Mouse (Mus musculus) hematopoietic stem cell, adult 5-6 weeks (primary cell): Measurements from ENCODE around the gene I0C0044D17Rik. TPM values are rescaled to one million over a fixed set of nuclear protein-coding genes. Genes with fewer than 3 reads are reported as not detected.

Experiments
- ATAC-seq, 2 experiments: fragments of 125-278 bp in 1 of 2; replicated peaks in 1 of 2; 2 replicates each; pipeline ENCODE4 v1.8.0; 2016 to 2017; ENCODE audit warnings: inconsistent platforms in 2 of 2, mild to moderate bottlenecking in 2 of 2, moderate number of reproducible peaks in 2 of 2, low read depth in 1 of 2, moderate TSS enrichment in 1 of 2; ENCODE audit not compliant: low FRiP score in 2 of 2, poor library complexity in 2 of 2, severe bottlenecking in 2 of 2, insufficient read depth in 1 of 2, low TSS enrichment in 1 of 2
- total RNA-seq: library from RNA; stranded (forward); fragments of 172-1452, 232-1000 nt; gene quantifications from 2 replicates; pipeline ENCODE4 v1.2.3, GENCODE M21; 2017

Gene I0C0044D17Rik
- total RNA-seq, 1 experiment from 2014 or later, result not detected

GRCm38 (mm10) chr4:98837715-98838505, 14.3 kb upstream of the I0C0044D17Rik start:
- no peak for ATAC-seq

DNA sequence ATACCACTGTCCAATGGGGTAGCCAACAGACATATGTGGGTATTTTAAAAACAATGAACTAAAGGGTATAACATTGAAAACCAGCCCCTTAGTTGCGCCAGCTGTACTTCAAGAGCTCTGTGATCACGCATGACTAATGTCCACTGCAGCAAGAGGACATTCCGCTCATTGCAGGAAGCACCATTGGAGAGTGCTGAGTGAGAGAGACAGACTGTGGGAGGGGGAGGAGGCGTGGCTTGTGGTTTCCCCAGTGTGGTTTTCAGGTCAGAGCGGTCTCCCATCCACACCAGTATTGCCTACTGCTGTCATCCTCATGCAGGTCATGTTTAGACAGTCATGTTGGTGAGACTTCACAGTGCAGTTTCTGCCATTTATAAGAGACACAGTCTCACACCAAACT, 12.9 kb upstream of the I0C0044D17Rik start:
- ATAC-seq, result peak; percentile 27 to 39; a peak in 3 of 4 replicates

DNA sequence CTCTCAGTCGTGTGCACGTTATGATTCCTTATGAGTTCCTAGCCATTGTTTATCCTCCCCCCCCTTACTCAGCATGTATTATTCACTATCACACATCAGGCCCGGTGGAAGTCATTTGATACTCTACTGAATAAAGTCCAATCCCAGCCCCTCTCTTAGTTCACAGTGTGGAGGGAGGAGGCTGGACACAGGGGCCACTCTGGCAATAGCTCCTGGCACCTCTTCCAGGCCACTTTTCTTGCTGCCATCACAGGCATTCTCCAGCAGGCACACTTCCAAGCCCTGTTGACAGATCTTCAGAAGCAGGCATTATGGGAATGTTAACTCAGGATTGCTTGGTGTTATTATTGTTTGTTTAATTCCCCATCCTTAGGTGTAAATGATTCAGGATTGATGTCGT, 11.1 kb upstream of the I0C0044D17Rik start:
- no peak for ATAC-seq

DNA sequence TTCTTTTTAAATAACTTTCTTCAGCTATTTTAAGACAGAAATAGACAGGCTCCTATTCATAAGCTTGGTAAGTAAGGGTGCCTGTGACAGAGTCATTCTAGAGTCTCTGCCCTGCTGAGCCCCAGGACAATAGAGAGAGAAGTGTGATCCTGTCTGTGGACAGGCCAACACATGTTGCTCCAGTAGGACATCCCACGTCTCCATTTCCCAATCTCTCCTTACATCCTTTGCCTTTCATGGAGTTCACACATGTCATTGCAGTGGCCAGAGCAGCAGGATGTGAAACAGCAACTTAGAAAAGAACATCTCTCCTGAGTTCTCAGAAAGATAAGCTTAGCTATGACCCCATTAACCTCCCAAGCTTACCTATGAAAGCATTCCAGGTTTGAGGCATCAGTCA, 8.1 kb upstream of the I0C0044D17Rik start:
- no peak for ATAC-seq

GRCm38 (mm10) chr4:98826701-98827100, 3.1 kb upstream of the I0C0044D17Rik start:
- ATAC-seq, result no peak

DNA sequence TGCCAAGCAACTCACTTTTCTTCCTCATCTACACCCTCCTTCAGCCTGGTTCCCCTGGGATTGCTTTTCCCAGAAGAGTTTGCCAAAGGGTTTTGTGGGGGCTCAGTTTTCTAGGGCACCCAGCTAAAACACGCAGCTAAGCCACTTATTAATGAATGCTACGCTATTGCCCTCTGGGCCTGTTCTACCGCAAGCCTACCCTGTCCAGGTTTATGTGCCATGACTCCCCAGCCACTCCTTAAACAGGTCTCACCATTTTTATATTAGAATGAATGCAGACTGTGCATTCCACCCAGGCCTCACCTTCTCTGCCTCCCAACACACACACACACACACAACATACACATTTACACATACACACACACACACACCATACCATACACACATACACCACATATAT, 593 bp downstream of the I0C0044D17Rik start:
- ATAC-seq, result no peak

- no peak for ATAC-seq
These were observed 1.2 kb downstream of the I0C0044D17Rik start for GRCm38 (mm10) chr4:98822478-98822877.

- no peak for ATAC-seq
These were observed 4.4 kb downstream of the I0C0044D17Rik start for GRCm38 (mm10) chr4:98819216-98819755.

DNA sequence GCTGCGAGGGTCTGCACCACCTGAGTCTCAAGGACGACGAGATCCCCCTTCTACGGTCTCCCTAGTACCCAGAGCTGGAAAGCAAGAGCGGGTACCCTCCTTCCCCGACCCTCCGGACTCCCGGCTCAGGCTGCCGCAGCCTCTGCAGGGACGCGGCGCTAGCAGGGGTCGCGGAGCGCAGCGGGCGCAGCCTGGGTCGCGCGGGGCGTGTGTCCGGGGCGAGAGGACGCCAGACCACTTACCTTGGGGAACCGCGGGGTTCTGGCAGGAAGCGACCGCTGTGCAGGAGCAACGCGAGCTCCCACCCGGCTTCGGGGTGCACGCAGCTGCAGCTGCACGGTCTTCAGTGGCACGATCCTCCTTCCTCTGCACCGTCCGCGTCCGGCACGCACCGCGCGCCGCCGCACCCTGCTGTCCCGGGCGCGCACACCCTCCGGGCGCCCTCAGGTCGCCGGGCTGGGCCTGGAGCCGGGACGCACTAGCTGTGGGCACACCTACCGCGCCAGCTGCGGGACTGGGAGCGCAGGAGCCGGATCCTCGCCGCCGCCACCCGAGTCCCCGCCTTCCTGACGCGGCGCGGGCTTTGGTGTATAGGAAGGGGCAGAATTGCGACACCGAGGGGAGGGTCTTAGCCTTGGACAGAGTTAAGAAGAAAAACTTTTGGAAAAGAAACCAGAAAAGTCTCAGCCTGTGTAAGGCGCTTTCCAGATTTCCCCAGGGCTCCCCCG, 6.3 kb downstream of the I0C0044D17Rik start, which contains the start of gene Kank4:
TSS of gene Kank4 (minus strand) at position 354 of the 728 bp plus-strand sequence.
- ATAC-seq, result peak; percentile 27 to 31; a peak in 2 of 4 replicates

DNA sequence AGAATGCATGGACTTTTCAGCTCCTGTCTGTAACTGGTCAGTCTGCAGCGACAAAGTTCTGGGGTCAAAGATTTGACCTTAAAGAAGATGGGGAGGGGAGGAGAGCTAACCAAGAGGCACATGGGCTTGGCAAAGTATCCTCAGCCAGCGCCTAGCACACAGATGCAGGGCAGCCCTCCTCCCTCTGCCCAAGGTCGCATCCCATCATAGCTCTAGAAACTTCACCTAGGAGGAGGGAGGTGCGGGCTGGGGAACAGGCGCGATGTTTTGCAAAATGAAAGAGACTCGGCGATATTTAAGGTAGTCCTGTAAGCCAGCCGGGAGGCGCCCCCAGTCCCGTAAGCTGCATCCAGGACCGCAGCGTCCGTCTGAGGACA, 6.8 kb downstream of the I0C0044D17Rik start:
- ATAC-seq, result peak; percentile 13 to 24; a peak in 2 of 4 replicates

- no peak for ATAC-seq
These were observed 17.3 kb downstream of the I0C0044D17Rik start for GRCm38 (mm10) chr4:98806306-98806705.

DNA sequence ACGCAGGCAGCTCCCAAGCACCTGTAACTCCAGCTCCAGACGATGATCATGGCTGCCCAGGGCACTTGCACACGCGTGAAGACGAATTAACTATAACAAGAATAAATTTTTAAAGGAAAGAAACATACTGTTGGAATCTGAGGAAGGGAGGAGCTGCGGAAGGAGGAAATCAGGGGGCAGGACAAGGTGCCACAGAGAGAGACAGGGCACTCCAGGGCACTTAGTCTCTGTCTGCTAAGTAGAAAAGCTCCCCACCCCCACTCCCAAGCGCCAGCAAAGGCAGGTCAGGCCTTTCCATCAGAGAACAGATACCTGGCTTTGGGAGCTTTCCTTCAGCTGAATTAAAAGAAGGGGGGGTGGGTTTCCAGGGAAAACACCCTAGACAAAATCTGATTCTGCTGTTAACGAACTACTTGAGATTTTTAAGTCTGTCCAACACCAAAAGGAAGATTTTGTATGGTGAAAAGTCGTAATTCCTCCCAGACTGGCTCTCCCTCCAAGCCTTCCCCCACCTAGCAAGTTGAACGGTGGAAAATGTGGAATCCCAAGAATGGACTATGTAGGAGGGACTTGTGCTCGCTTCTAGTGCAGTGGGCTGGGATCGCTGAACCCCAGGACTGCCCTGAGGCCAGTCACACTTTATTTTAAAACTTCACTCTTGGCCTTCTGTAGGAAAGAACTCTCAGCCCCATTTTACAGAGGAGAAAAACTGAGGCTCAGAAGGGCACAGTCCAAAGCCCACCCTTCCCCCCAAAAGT, 18.2 kb downstream of the I0C0044D17Rik start:
- ATAC-seq, result no peak

DNA sequence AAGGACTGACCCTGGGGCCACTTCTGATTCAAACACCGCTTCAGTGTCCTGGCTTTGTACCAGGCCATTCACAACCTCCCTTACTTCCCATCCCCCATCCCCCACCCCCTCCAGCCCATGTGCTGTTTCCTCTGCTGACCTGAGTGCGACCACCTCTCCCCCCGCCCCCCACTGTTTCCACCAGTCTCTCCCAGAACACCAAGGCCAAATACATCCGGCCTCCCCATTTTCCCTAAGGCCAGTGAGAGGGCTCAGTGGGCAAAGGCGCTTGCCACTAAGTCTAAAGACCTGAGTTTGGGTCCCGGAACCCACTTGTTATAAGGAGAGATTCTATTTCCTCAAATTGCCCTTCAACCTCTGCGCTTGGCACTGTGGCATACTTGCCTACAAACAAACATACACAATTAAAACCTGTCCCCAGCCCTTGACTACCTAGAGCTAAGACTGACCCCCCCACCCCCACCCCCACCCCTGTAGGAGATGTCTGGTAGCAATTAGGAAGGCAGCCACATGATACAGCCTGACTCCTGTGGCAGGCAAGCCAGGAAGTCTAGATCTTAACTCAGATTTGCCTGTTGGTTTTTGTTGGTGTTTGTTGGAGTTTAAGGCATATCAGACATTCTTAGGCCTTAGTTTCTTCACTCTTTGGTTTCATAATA, 19.0 kb downstream of the I0C0044D17Rik start:
- ATAC-seq, result no peak

- no peak for ATAC-seq
These were observed 21.9 kb downstream of the I0C0044D17Rik start for GRCm38 (mm10) chr4:98801775-98802174.

- ATAC-seq, result no peak
These were observed 22.8 kb downstream of the I0C0044D17Rik start for GRCm38 (mm10) chr4:98800824-98801223.

- ATAC-seq, result no peak
These were observed 26.9 kb downstream of the I0C0044D17Rik start for GRCm38 (mm10) chr4:98796591-98797341.
